Mouse (Mus musculus) neural tube, embryonic 15.5 days (tissue): Measurements from ENCODE around the gene Hdac5. TPM values are rescaled to one million over a fixed set of nuclear protein-coding genes. Genes with fewer than 3 reads are reported as not detected.

ENCODE experiments used
- ATAC-seq: fragments of 200-750 bp; cut with Nextera tagmentation; 2 replicates; pipeline ENCODE4 v1.8.0; 2017; ENCODE audit warnings: mild to moderate bottlenecking, moderate TSS enrichment, moderate library complexity; ENCODE audit not compliant: low FRiP score
- H3K27ac ChIP-seq: fragments of 300-500 bp; sonication (generic); replicated peaks from 2 replicates; pipeline ENCODE4 v1.5.1; 2015; ENCODE audit warnings: mild to moderate bottlenecking, inconsistent platforms
- H3K27me3 ChIP-seq: fragments of 300-500 bp; sonication (generic); replicated peaks from 2 replicates; pipeline ENCODE4 v1.6.1; 2015; ENCODE audit warnings: inconsistent platforms
- H3K36me3 ChIP-seq: fragments of 300-500 bp; sonication (generic); 2 replicates; pipeline ENCODE4 v1.6.1; 2015; ENCODE audit warnings: inconsistent platforms
- H3K4me1 ChIP-seq: fragments of 300-500 bp; sonication (generic); 2 replicates; pipeline ENCODE4 v1.6.1; 2015; ENCODE audit warnings: inconsistent platforms
- H3K4me2 ChIP-seq: fragments of 300-500 bp; sonication (generic); 2 replicates; pipeline ENCODE4 v1.6.1; 2015; ENCODE audit warnings: inconsistent platforms, mild to moderate bottlenecking, moderate library complexity
- H3K4me3 ChIP-seq: fragments of 300-500 bp; sonication (generic); replicated peaks from 2 replicates; pipeline ENCODE4 v1.5.1; 2015; ENCODE audit warnings: mild to moderate bottlenecking, inconsistent platforms
- H3K9ac ChIP-seq: fragments of 300-500 bp; sonication (generic); replicated peaks from 2 replicates; pipeline ENCODE4 v1.6.1; 2015; ENCODE audit warnings: mild to moderate bottlenecking, inconsistent platforms
- H3K9me3 ChIP-seq: fragments of 300-500 bp; sonication (generic); replicated peaks from 2 replicates; pipeline ENCODE4 v1.6.1; 2016; ENCODE audit warnings: inconsistent platforms
- WGBS: fragments of 180-500 bp; shearing (Covaris S2); methylation state at CpG from one replicate; pipeline ENCODE4 v1.1.7; 2015; ENCODE audit warnings: mixed read lengths; 5-methylcytosine and 5-hydroxymethylcytosine counted together
- polyA plus RNA-seq: library from polyadenylated mRNA; unstranded; fragments of >200 nt; fragmentation: Nextera tagmentation; extraction: Ambion mirVana; gene quantifications from 2 replicates; pipeline ENCODE4 v1.2.1, GENCODE M21; 2015

Hdac5 gene
- polyA plus RNA-seq, 1 experiment from 2014 or later: 77.4 TPM

- no peak for ATAC-seq
- Histone ChIP-seq H3K9me3 (no peaks in the 10 kb centered on the region), H3K4me1 (peaks cover 22% of the 10 kb centered on the region), H3K4me2 (no peak overlapping the region), H3K27ac (no peak overlapping the region), H3K9ac (no peak overlapping the region), H3K4me3 (no peak overlapping the region), H3K27me3 (no peaks in the 10 kb centered on the region), H3K36me3 (peaks cover 56% of the 10 kb centered on the region)
- 75% methylated on average over 9 of the region's 9 CpGs for WGBS
Measured at GRCm38 (mm10) chr11:102193657-102194440, 36.1 kb downstream of the Hdac5 start.

- peak overlapping the region; percentile 56; the same call in 1 of the 2 replicates for H3K9ac ChIP-seq
- WGBS: 34% methylated on average over 4 of the region's 4 CpGs
- peaks cover 24% of the 10 kb centered on the region for H3K4me1 ChIP-seq
- H3K36me3 ChIP-seq: peaks cover 26% of the 10 kb centered on the region
- no peaks in the 10 kb centered on the region for H3K27me3 ChIP-seq
- H3K4me2 ChIP-seq: peak overlapping the region; percentile 83
- no peak for ATAC-seq
- H3K27ac ChIP-seq: no peak overlapping the region
- H3K9me3 ChIP-seq: no peaks in the 10 kb centered on the region
- peak overlapping the region; percentile 57 for H3K4me3 ChIP-seq
Measured at GRCm38 (mm10) chr11:102190848-102191247, 39.1 kb downstream of the Hdac5 start.

GRCm38 (mm10) chr11:102189461-102190436 is 40.2 kb downstream of the Hdac5 start, which contains the start of gene G6pc3:
Gene G6pc3 (plus strand): TSS chr11:102189620.
- H3K4me3 ChIP-seq: peak within 1 kb of the TSS; percentile 57
- no peaks in the 10 kb centered on the region for H3K27me3 ChIP-seq
- no peaks in the 10 kb centered on the region for H3K9me3 ChIP-seq
- H3K4me2 ChIP-seq: peak within 1 kb of the TSS; percentile 83
- 3% methylated on average over 50 of the region's 50 CpGs for WGBS
- peak; percentile 85 for ATAC-seq
- peak within 1 kb of the TSS; percentile 56 for H3K9ac ChIP-seq
- H3K27ac ChIP-seq: peak within 1 kb of the TSS; percentile 77
- peaks cover 28% of the 10 kb centered on the region for H3K4me1 ChIP-seq
- peaks cover 15% of the 10 kb centered on the region for H3K36me3 ChIP-seq

GRCm38 (mm10) chr11:102188980-102189379 is 41.0 kb downstream of the Hdac5 start:
- Histone ChIP-seq H3K9me3 (no peaks in the 10 kb centered on the region), H3K27me3 (no peaks in the 10 kb centered on the region), H3K36me3 (peaks cover 14% of the 10 kb centered on the region), H3K27ac (peak overlapping the region; percentile 77), H3K4me2 (peak overlapping the region; percentile 83), H3K4me3 (peak overlapping the region; percentile 57), H3K9ac (peak overlapping the region; percentile 40), H3K4me1 (peaks cover 32% of the 10 kb centered on the region)
- ATAC-seq: no peak
- WGBS: 69% methylated on average over 6 of the region's 6 CpGs

- H3K27ac ChIP-seq: no peak overlapping the region
Measured at GRCm38 (mm10) chr11:102186235-102186634, 43.7 kb downstream of the Hdac5 start.

GRCm38 (mm10) chr11:102185677-102186076 is 44.3 kb downstream of the Hdac5 start:
- Histone ChIP-seq H3K9ac (peak overlapping the region; percentile 94; the same call in 1 of the 2 replicates), H3K9me3 (no peaks in the 10 kb centered on the region), H3K4me3 (peak overlapping the region; percentile 93), H3K27ac (peak overlapping the region; percentile 98), H3K4me1 (peaks cover 37% of the 10 kb centered on the region), H3K4me2 (peak overlapping the region; percentile 63), H3K36me3 (peaks cover 14% of the 10 kb centered on the region), H3K27me3 (no peaks in the 10 kb centered on the region)
- 34% methylated on average over 3 of the region's 3 CpGs for WGBS
- ATAC-seq: no peak

More at GRCm38 (mm10) chr11:102186235-102186634, 43.7 kb downstream of the Hdac5 start:
- H3K4me3 ChIP-seq: no peak overlapping the region
- no peak for ATAC-seq
- 78% methylated on average over 1 of the region's 1 CpGs for WGBS
- H3K27me3 ChIP-seq: no peaks in the 10 kb centered on the region
- no peak overlapping the region for H3K4me2 ChIP-seq
- H3K4me1 ChIP-seq: peaks cover 42% of the 10 kb centered on the region
- peaks cover 13% of the 10 kb centered on the region for H3K36me3 ChIP-seq
- H3K9ac ChIP-seq: no peak overlapping the region
- H3K9me3 ChIP-seq: no peaks in the 10 kb centered on the region

- Histone ChIP-seq H3K27me3 (no peaks in the 10 kb centered on the region), H3K9ac (peak within 1 kb of the TSS; percentile 94), H3K4me3 (peak within 1 kb of the TSS; percentile 93), H3K9me3 (no peaks in the 10 kb centered on the region), H3K27ac (peak within 1 kb of the TSS; percentile 98), H3K4me2 (peak within 1 kb of the TSS; percentile 63), H3K4me1 (peaks cover 36% of the 10 kb centered on the region), H3K36me3 (peaks cover 16% of the 10 kb centered on the region)
- WGBS: under 1% methylated on average over 67 of the region's 70 CpGs
- peak; percentile 89 for ATAC-seq
Measured at GRCm38 (mm10) chr11:102184646-102185495, 45.1 kb downstream of the Hdac5 start, which contains the start of gene Lsm12. Gene Lsm12 (minus strand): TSS chr11:102185296.

- peak overlapping the region; percentile 93 for H3K4me3 ChIP-seq
- ATAC-seq: no peak
- peaks cover 19% of the 10 kb centered on the region for H3K36me3 ChIP-seq
- peak overlapping the region; percentile 98 for H3K27ac ChIP-seq
- no peaks in the 10 kb centered on the region for H3K27me3 ChIP-seq
- H3K4me1 ChIP-seq: peaks cover 36% of the 10 kb centered on the region
- peak overlapping the region; percentile 63 for H3K4me2 ChIP-seq
- H3K9ac ChIP-seq: peak overlapping the region; percentile 94
- H3K9me3 ChIP-seq: no peaks in the 10 kb centered on the region
- 5% methylated on average over 7 of the region's 7 CpGs for WGBS
Measured at GRCm38 (mm10) chr11:102184253-102184645, 45.7 kb downstream of the Hdac5 start.

- Histone ChIP-seq H3K4me3 (no peak overlapping the region), H3K4me2 (no peak overlapping the region), H3K9ac (no peak overlapping the region), H3K4me1 (peaks cover 26% of the 10 kb centered on the region), H3K27me3 (no peaks in the 10 kb centered on the region), H3K27ac (no peak overlapping the region), H3K9me3 (no peaks in the 10 kb centered on the region), H3K36me3 (peaks cover 45% of the 10 kb centered on the region)
- no peak for ATAC-seq
Measured at GRCm38 (mm10) chr11:102179836-102180235, 50.1 kb downstream of the Hdac5 start.

- H3K4me1 ChIP-seq: no peaks in the 10 kb centered on the region
- no peak overlapping the region for H3K4me2 ChIP-seq
- ATAC-seq: no peak
- H3K27ac ChIP-seq: no peak overlapping the region
- H3K9me3 ChIP-seq: no peaks in the 10 kb centered on the region
- H3K9ac ChIP-seq: no peak overlapping the region
- no peak overlapping the region for H3K4me3 ChIP-seq
- H3K27me3 ChIP-seq: no peaks in the 10 kb centered on the region
- 86% methylated on average over 5 of the region's 5 CpGs for WGBS
- H3K36me3 ChIP-seq: peaks cover 43% of the 10 kb centered on the region
Measured at GRCm38 (mm10) chr11:102168689-102169088, 61.3 kb downstream of the Hdac5 start.

GRCm38 (mm10) chr11:102167539-102167938 is 62.4 kb downstream of the Hdac5 start:
- H3K9me3 ChIP-seq: no peaks in the 10 kb centered on the region
- no peak overlapping the region for H3K9ac ChIP-seq
- no peaks in the 10 kb centered on the region for H3K27me3 ChIP-seq
- H3K4me3 ChIP-seq: no peak overlapping the region
- whole genome bisulfite sequencing: 92% methylated on average over 5 of the region's 5 CpGs
- H3K4me1 ChIP-seq: no peaks in the 10 kb centered on the region
- no peak overlapping the region for H3K27ac ChIP-seq
- H3K36me3 ChIP-seq: peaks cover 52% of the 10 kb centered on the region
- no peak overlapping the region for H3K4me2 ChIP-seq
- no peak for ATAC-seq
